Mouse (Mus musculus): ENCODE measurements at regions not wholly inside any gene's neighbourhood (a gene's known extent, or its start where the extent isn't known, plus 50 kb on each side); places are given as distances from the start of the nearest gene placed in this dataset.

GRCm38 (mm10) chr13:52223098-52223962 is 307.7 kb downstream of the Diras2 start:
- TF ChIP-seq TAL1 (IDR thresholded peaks at IDR 0.05; ENCODE audit: low read length) (no peak), GATA1 (IDR thresholded peaks at IDR 0.05; ENCODE audit: low read length) (no peak)

Measured in erythroblast, embryonic 14.5 days (primary cell).